Mouse (Mus musculus): ENCODE measurements around the gene Pard3.

The Pard3 gene

DNA sequence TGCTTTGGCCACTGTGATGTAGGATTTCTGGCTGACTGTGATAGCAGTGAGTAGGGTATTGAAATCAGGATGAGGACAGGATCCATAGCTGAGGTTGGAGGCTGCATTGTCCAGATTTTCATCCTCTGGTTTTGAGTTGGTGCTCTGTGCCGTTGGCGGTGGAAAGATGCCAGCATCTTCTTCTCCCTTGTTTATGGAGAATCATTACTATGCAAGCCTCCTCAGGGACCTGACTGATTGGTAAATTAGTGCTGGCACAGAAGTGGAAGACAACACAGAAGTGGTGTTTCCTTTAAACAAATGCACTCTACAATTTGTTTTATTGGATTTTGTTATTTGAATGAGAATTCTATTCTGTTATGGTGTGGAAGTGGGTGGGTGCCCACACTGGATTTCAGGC is 18.8 kb downstream of the Pard3 start:
- DNase-seq (ENCODE audit: extremely low read depth, low read depth, low spot score): no peak

- DNase-seq (ENCODE audit: extremely low read depth, low read depth, low spot score): no peak
Observed at GRCm38 (mm10) chr8:127084565-127084964, 20.9 kb downstream of the Pard3 start.

DNA sequence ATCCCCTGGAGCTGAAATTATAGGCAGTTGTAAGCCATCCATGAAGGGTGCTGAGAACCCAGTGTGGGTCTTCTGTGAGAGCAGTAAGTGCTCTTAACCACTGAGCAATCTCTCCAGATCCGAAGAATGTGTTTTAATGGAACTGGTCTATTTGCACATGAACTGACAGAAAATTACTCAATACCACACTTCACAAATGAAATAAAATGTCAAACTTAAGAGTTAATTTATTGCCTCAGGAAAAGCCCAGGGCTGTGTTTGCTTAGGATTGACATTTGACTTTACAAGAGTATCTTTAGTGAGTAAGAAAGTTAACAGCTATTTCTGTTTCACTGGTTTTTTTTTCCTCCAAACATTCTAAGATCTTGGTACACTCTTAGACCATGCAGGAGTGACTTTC is 23.7 kb downstream of the Pard3 start:
- no peak for DNase-seq (ENCODE audit: extremely low read depth, low read depth, low spot score)

DNA sequence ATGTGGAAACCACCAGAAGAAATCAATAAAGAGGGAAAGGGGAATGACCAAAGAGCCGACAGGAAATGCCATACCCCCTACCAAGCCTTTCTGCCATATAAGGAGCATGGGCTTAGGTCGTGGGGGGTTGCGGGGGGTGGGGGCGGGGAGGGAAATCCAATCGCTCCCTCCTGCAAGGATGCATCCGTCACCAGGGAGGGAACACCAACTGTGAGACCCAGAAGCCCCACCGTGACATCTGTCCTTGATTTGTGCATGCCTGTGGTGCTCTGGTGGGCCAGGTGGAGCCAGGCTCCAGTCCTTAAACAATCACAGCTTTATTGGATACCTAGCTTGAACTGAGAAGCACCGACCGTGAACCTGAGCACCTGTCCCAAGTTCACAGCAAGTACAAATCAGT is 24.7 kb downstream of the Pard3 start:
- DNase-seq (ENCODE audit: extremely low read depth, low read depth, low spot score): no peak

- no peak for DNase-seq (ENCODE audit: extremely low read depth, low read depth, low spot score)
Observed at GRCm38 (mm10) chr8:127089021-127089420, 25.3 kb downstream of the Pard3 start.

DNA sequence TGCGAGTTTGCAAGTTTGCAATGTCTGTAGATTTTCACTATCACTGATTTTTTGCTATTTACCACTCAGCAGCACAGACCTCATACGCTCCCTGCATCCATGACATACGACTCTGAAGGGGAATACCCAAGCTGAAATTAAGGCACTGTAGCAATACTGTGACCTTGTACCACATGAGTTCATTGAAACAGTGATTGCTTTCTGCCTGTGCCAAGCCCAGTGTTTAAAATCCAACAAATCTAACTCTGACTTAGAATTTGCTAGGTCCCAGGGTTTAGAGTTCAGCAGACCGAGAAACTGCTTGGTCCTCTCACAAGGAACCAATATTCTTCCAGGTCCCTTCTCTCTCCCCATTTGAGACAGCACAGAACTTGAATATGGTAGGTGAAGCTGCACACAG is 26.7 kb downstream of the Pard3 start:
- DNase-seq (ENCODE audit: extremely low read depth, low read depth, low spot score): no peak

- DNase-seq (ENCODE audit: extremely low read depth, low read depth, low spot score): no peak
Observed at GRCm38 (mm10) chr8:127091936-127092335, 28.2 kb downstream of the Pard3 start.

DNA sequence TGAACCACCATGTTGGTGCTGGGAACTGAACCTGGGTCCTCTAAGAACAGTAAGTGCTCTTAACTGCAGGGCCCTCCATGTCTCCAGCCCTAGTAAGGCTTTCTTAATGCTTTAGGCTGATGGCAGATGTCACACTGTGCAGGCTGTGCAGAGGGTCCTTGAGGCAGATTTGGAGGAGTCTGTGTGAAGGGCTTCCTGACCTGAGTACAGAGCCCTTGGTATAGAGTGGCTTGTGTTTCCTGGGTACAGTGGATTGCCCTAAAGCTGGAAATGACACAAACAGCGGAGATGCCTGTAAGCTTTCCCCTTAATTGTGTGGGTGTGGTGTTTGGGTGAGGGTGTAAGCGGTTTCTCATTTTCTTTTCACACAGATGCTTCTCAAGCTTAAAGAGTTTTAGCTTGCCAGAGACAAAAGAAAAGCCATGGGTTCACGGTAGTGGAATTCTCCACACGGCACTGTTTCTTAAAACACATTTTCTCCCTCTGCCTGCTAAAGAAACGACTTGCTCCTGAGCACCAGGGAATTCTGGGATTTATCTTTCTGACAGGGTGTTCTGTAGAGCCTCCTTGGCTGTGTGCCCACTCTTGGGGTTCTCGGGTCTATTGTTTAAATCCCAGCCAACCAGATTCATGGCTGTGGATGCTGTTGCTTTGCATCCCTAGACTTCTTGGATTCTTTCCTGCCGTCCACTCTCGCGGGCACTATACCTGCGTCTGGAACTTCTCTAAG is 28.9 kb downstream of the Pard3 start:
- no peak for DNase-seq (ENCODE audit: extremely low read depth, low read depth, low spot score)

DNA sequence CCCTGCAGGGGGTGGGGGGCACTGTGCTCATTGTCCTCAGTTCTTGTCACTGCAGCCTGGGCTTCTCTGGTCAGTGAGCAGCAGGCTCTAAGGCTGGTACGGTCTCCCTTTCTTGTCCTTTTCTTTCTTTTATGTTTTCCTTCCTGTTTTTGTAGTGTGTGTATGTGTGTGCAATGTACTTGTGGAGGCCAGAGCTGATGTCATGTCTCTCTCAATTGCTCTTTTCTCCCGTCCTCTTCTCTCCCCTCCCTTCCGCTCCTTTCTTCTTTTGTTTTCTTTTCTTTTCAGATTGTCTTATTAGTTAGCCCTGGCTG is 29.4 kb downstream of the Pard3 start:
- no peak for DNase-seq (ENCODE audit: extremely low read depth, low read depth, low spot score)

GRCm38 (mm10) chr8:127095763-127096162 is 32.1 kb downstream of the Pard3 start:
- DNase-seq (ENCODE audit: extremely low read depth, low read depth, low spot score): no peak

GRCm38 (mm10) chr8:127099439-127100090 is 35.9 kb downstream of the Pard3 start:
- DNase-seq (ENCODE audit: extremely low read depth, low read depth, low spot score): no peak

GRCm38 (mm10) chr8:127103256-127103655 is 39.6 kb downstream of the Pard3 start:
- peak; percentile 95 for DNase-seq (ENCODE audit: extremely low read depth, low read depth, low spot score)

- no peak for DNase-seq (ENCODE audit: extremely low read depth, low read depth, low spot score)
Observed at GRCm38 (mm10) chr8:127104616-127105015, 40.9 kb downstream of the Pard3 start.

- DNase-seq (ENCODE audit: extremely low read depth, low read depth, low spot score): no peak
Observed at GRCm38 (mm10) chr8:127107928-127108327, 44.2 kb downstream of the Pard3 start.

DNA sequence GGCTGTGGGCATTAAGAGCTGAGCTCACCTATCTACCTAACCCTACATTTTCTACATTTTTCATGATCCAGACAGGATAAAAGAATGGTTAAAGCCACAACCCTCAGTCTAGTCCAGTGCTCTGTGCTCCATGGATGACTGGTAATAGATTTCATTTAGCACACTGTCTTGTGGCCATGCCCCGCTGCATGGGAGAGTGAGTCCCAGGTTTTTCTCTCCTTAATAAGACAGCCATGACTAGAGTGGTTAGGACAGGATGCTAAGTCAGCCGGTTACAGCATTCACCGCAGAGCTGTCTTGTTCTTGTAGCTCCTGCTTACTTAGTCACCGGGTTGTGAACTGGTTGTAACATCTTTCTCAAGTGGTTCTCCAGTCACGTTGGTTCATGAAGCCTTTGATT is 49.5 kb downstream of the Pard3 start:
- DNase-seq (ENCODE audit: extremely low read depth, low read depth, low spot score): no peak

DNA sequence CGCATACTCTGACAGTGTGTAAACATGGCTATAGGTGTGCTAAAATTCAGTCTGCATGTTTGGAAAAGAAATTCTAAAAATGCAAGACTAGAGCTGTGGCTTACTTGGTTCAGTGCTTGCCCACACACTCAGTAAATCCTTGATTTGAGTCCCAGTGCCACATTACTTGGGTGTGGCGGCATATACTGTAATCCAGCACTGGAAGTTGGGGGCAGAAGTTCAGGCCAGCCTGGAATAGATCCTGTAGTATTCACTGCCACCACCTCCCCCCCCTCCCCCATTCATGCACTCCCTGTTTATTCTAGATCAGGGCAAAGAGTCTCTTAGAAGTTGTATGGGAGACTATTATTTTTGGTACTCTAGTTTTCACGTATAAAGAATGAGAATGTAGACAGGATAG is 52.1 kb downstream of the Pard3 start:
- no peak for DNase-seq (ENCODE audit: extremely low read depth, low read depth, low spot score)

- DNase-seq (ENCODE audit: extremely low read depth, low read depth, low spot score): peak; percentile 66
Observed at GRCm38 (mm10) chr8:127118373-127118861, 54.7 kb downstream of the Pard3 start.

DNA sequence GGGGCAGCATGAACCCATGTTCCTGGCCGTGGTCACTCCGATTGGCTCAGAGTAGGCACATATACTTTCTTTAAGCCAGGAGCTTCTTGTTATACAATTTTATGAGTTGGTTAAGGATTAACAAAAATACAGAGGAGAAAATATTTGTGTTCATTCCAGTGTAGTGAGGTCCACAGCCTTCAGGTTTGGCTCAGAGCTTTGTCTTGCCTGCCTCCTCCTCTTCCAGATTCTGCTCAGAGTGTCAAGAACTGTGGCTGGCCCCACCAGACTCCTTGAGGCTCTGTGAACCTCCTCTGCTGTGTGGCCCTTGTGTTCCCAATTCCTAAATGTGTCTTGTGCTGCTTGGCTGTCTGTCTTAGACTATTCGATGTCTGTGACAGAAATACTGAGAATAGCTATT is 59.7 kb downstream of the Pard3 start:
- no peak for DNase-seq (ENCODE audit: extremely low read depth, low read depth, low spot score)

- DNase-seq (ENCODE audit: extremely low read depth, low read depth, low spot score): no peak
Observed at GRCm38 (mm10) chr8:127124795-127125194, 61.1 kb downstream of the Pard3 start.

DNA sequence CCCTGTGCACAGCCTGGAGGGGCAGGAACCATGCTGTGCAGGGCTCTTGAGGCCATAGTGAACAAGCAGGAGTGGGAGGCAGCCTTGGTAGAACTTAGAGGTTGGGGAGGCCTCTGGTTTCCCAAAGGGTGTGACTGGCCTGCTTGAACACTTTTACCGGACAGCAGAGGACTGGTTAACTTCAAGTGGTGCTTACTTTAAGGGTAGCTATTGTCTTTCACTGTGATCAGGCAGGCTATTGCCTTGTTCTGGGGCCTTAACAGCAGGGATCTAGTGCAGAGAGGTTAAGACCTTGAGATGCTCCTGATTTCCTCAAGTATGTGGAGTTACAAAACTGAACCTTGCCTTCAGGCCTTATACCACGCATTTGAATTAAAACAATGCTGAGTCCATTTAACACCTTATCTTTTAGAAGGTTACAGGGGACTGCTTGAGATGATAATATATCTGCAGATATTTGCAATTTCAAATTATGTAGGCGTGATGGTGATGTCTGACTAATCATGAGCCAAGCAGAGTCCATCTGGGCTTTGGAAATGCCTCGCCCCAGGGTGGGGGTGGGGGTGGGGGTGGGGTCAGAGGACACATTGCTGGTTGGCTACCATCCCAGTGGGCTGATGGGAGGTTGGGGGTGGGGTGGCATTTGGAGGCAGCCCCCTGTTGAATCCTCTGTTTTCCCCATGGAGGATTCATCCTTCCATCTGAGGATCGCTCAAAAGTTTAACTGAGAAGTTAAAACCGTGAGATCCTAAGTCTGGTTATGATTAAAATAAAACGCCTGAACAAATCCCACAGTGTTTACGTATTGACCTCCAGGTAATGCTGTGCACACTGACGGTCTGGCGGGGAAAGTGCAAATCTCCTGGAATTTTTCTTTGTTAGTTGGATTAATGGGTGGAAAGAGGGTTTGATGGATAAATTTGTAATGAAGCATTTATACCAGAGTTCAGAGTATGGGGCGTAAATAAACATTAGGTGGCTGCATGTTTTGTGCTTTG is 62.3 kb downstream of the Pard3 start:
- DNase-seq (ENCODE audit: extremely low read depth, low read depth, low spot score): no peak

GRCm38 (mm10) chr8:127128781-127129396 is 65.2 kb downstream of the Pard3 start:
- peak; percentile 93 for DNase-seq (ENCODE audit: extremely low read depth, low read depth, low spot score)
